Mouse (Mus musculus) retina, embryonic 14.5 days (tissue): ENCODE measurements at regions not wholly inside any gene's neighbourhood (a gene's known extent, or its start where the extent isn't known, plus 50 kb on each side); places are given as distances from the start of the nearest gene placed in this dataset.

ENCODE experiments used
- DNase-seq: peaks from one replicate; pipeline ENCODE4 v3.0.0-alpha.2; 2015; ENCODE audit warnings: low spot score

DNA sequence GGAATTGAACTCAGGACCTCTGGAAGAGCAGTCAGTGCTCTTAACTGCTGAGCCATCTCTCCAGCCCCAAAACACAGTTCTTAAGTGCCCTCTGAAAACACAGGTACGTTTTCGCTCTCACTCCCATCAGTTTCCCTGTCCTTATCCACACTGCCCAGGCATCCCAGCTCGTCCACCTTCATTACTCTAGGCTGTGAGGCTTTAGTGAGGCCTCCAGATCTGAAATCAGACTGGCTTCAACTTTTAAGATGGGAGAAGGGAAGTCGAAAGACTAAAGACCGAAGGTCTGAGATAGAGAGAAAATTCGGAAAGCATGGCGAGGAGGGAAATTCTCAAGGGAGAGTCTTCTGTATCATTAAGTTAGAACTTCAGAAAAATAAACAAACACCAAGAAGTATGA lies 54.8 kb upstream of the Tet2 start:
- DNase-seq = no peak

DNA sequence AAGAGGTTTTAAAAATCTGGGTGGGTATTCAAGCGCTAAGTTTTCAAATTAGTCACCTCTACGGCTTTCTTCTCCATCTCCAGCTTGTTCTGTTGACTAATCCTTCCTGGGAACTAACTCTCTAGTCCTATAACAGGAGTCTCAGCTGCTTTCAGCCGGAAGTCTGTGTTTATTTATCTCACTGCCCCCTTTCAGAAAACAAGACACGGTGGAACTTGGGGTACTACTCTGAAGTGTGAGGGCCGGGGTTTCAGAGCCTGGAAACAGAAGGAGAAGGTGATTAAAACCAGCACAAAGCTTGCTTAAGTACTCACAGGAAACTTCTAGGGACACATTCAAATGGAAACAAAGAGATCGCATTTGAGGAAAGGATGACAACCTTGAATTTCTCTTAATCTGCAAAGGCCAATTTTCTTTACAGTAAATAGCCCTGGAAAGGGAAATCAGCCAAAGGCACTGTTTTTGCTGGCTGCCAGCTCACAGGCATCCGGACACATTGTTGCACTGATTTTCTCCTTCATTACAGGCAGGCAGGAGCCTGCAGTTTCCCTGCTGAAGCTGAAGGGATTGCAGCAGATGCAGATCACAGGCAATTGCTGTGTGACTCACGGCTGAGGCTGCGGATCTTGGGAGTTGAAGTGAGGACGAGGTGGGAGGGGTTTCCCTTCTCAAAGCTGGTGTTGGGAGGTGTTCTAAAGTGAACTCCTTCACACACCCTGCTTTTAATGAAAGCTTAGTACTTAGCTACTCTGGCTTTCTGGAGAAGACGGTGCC lies 55.7 kb upstream of the Tet2 start:
- DNase-seq = peak; percentile 37

DNA sequence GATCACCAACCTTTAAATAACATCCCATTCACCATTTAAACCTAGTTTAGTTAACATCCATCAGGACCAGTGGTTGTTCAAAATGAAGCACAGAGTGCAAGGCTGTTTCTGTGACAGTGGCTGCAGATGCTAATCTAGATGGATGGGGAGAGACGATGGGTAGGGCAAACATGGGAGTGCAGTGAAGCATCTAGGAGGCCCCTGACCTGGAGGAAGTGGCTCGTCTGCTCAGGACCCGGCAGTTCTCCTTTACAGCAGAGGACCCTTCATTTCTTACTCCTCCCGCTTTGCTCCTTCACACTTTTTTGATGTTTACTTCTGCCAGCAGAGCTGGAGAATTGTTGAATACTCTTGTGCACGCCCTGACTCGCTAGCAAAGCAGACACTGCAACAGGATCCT lies 60.5 kb upstream of the Tet2 start:
- no peak for DNase-seq

DNA sequence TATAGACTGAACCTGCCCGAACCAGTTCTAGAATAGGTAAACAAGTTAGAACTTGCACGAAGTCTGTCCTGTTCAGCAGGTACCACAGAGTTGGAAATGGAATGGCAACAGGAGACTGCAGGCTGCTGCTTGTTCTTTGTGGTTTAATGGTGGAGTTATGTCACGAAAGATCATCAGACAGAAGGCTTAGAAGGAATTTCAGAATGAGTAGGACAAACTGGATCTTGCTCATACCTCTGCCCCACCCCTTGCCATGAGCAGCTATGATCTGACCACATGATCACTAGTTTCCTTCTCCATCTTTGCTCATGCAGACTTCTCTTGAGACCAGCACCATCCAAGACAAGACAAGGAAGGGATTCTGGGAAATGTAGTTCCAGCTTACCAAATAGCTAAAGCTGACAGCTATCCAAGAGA lies 63.9 kb upstream of the Tet2 start:
- no peak for DNase-seq

DNA sequence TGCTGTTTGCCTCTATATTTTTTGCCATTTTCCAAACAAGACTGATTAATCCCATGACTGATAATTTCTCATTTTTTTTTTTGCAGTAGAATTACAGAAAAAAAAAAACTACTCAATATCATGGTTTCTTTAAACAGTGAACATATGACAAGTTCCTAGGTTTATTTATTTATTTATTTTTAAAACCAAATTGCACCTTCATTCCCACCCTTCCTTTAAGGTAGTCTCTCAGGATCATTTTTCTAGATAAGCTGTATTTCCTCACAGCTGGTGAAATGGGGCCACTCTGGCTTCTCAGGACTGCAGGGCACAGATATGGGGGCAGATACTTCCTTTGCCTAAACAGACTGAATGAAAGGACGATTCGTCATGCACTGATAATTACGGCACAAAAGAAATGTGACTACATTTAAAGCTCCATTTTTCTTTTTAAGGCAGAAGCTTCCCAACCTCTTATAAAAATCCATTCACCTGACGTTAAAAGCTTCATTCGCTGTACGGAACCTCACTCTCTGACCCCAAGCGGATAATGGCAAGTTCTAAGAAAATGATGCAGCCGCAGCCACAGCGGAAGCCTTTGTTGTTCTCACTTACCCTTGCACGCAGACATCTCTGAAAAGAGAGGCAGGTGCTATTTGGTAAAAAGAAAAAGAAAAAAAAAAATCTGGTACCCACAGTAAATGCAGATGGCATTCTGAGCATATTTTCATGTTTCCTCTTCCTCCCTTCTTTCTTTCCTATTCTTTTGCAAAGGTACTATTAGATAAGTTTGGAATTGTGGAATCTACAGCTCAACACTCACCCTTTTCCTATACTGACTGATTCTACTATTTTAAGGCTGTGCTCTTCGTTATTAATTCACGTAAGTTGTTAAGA lies 69.1 kb upstream of the Tet2 start:
- peak; percentile 47 for DNase-seq

DNA sequence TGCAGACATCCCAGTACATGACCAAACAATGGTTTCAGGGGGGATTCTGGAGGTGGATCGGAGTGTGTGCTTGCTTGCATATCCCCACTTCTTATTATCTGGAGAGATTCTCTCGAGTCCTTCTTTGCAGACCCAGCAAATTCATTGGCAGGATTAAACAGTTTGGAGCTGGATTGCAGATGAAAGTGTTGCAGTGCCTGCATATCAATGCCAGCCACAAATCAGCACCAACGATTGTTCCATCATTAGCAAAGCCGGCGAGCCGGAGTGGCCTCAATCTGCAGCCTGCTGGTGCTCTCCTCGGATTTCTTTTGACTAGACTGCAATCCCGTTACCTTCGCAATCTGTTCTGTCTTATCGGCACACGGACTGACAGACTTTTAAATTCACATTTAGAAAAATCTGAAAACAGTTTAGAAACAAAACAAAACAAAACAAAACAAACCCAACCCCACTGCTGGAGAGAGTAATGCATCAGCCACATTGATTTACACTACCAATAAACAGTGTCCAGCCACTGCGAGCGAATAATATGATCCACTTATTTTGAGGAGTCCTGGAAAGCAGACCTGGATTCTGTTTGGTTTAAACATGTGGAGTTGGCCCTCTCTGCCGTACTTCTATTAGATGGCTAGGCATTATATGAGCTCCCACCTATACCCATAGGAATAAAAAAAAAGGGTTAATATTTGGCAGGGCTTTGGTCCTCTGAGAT lies 69.9 kb upstream of the Tet2 start:
- DNase-seq = peak; percentile 54

DNA sequence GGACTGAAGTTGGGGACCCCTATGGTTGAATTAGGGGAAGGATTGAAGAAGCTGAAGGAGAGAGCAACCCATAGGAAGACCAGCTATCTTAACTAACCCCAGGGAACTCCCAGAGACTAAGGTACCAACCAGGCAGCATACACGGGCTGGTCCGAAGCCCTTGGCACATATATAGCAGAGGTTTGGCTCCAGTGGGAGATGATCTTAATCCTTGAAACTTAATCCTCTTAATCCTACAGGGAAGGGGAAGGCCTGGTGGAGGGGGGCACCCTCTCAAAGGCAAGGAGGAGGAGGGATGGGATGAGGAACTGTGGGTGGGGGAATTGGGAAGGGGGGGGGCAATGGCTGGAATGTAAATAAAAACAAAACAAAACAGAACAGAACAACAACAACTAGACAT lies 72.1 kb upstream of the Tet2 start:
- no peak for DNase-seq

DNA sequence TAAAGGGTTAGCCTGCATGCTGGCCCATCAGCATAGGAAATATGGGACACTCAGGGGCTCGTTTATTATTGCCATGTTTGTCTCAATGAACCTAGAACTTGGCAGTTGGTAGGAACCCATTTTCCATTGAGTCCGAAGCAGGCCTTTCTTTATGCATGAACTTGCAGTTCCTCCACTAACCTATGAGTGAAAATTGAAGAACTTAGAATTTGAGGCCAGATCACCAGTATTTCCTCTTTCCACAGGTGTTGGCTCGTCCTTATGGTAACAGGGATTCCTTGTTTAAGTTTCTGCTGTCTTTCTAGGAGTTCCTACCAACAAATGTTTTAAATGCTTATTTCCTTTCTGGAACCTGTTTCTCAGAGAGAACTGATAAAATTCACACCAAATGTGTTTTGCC lies 73.6 kb upstream of the Tet2 start:
- no peak for DNase-seq

DNA sequence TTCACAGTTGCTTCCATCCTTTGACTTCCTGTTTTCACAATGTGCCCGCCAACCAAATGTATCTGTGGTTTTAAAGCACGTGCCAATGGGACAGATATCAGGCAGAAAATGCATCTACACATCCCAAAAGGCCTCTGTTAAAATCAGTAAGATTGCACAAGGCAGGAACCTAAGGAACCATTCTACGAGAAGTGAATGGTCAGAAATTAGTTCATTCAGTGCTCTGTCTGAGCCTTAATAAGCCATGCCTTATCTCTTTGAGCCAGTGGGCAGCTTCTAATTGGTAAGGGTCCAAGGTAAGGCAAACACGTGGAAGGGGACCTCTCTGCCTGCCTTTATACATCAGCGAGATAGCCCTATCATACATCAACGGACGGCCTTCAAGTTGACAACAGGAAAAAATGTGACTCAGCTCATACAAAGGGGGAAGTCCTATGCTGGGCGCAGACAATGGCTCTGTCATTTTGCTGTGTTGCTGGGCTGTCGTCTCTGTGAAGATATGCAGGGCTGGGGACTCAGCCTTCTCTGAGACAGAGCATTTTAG lies 78.3 kb upstream of the Tet2 start:
- no peak for DNase-seq

DNA sequence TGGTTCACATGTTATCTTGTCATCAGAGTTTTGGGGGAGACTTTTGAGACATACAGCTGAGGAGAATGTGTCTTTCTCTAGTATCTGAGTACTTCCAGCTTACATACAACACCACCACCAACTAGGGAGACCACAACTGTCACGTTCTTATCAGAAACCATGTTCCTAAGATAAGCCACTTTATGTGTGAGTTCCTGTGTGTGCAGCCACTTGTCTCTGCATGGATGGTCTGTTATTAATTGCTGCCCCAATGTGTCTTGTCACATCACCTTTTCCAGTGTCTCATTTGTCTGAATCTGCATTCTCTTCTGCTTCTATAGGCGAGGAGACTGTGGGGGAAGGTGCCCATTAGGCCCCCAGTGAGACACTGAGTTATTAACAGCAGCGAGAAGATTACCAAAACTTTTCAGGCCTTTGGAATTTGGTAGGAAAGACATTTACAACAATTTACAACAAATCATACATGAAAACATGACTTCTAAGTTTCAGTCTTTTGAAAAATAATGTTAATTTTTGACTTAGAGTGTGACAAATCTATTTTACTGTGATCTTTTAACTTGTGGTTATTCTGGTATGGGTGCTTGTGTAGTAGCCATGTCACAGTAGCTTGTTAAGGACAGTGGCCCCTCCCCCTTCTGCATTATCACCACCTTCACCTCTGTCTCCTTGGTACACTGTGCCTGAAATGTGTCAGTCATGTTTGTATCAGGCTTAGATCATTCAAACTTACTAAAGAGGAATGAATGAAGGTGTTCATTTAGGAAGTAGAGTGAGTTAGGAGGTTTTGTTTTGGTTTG lies 79.3 kb upstream of the Tet2 start:
- no peak for DNase-seq

DNA sequence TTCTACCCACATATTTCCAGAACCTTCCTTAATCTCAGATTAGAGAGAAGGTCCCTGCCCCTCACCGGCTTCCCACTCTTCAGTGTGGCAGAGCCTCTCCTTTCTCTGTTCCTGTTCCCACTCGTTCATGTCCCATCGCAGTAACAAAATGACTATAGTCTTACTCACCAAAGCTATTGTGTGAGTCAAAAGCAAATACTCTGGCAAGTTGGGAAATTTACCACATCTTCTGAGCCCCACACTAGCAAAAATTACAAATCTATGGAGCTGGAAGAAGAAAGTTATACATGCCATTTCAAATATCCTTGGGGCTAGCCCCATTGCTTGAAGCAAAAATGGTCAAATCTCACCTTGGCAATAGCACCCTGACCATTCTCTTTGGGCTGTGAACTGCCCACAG lies 80.1 kb upstream of the Tet2 start:
- DNase-seq = no peak

DNA sequence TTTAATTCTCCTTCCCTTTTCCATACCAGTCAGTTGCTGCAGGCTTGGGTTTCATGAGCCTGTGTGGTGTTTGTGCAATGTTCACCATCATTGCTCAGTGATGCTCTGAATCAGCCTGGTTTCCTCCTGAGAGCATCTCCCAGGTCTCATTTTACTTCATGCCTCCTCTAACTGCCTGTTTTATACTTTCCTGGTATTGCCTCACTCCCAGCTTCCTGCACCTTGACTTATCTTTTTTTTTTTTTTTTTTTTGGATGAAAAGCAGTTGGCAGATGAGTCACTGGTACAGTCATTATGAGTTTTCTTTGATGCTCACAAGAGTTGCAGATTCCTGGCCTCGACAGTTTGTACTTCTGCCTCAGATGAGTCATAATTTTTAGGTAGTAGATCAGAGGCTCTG lies 81.5 kb upstream of the Tet2 start:
- DNase-seq = no peak

DNA sequence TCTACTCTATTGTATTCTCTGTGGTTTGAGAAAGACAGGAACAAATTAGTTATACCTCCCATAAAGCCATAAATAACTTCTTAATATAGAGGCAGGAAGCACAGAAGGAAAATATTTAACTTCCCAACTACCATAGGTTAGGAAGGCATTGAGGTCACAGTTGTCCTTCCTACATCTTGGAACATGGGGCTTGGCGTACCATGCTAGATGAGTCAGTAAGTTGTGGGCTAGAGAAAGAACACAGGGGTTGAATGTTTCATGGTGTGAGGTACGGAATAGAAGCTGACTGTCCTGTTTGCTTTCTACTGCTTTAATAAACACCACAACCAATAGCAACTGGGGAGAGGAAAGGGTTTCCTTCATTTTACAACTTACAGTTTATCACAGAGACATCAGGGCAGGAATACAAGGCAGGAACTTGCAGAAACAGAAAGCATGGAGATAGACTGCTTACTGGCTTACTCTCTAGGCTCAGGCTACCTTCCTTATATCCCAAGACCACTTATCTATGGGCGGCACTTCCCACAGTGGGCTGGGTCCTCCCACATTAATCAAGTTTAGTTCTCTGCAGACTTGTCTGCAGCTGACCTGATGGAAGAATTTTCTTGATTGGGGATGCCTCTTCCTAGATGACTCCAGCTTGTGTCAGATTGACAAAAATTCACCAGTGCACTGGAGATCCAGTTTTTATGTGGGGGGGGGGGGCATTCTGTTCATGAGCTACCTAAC lies 82.3 kb upstream of the Tet2 start:
- DNase-seq = no peak

DNA sequence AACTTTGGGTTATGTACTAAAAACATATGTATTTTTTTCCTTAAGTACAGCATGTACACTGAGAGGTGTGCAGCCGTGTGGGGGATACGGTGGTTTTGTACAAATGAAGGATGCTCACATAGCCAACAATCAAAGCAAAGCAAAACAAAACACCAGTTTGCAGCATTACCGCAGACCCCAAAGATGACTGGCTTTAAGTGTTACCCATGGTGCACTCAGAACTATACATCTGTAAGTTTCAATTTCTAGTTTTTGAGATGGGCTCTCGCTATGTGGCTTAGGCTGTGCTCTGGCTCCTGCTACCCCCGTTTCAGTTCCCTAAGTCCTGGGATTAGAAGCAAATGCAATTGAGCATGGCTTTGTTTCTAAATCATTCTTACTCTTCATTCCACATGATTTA lies 89.4 kb upstream of the Tet2 start:
- no peak for DNase-seq

DNA sequence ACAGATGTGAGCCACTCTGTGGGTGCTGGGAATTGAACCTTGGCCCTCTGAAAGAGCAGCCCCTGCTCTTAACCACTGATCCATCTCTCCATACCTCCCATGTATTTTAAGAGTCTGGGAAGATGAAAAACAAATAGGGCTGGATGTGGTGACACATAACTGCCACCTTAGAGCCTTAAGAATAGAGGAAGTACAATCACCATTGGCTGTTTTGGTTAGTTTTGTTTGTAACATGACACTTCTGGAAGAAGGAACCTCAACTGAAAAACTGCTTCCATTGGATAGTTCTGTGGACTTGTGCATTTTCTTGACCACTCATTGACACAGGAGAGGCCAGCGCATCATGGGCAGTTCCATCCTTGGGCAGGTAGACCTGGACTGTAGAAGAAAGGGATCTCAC lies 100.7 kb upstream of the Tet2 start:
- no peak for DNase-seq

DNA sequence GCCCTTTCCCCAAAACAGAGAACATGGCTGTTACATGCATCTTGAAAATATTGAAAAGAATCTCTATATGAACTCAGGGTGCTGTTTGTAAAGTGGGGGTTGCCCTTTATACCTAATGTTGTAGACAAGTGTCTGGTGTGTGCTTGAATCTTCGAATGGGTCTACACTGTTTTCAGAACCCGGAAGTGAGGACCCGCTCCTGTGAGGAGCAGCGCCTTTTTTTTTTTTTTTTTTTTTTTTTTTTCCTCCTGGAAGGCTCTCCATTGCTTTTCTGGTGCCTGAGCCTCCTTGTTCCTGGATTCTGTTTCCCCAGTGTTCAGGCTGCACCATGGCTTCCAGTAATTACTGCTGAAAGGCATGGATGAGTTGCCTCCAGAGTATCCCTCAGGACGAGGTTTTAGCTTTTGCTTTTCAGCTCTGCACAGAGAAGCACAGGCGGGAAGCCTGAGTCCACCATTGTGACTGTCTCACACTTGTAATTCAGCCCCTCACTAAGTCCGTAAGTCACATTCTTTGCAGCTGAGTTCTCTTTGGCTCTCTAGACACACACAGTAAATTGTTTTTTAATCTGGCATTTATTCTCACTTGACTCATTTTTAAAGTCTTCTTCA lies 101.6 kb upstream of the Tet2 start:
- peak; percentile 40 for DNase-seq

DNA sequence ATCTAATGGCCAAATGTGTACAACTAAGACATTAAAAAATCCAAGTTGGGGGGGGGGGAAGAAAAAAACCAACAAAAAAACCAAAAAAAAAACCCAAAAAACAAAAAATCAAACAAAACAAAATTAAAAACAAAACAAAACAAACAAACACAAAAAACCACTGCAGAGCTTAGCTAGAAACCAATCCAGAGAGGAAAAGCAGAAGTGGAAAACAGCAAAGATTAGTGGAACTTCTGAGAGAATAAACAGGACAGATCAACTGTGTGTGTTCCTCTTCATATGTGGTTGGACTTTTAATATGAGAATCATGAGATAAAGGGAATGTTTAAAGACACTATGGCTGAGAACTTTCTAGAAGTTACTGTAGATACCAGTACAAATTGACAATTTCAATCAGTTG lies 105.1 kb upstream of the Tet2 start:
- DNase-seq = no peak

DNA sequence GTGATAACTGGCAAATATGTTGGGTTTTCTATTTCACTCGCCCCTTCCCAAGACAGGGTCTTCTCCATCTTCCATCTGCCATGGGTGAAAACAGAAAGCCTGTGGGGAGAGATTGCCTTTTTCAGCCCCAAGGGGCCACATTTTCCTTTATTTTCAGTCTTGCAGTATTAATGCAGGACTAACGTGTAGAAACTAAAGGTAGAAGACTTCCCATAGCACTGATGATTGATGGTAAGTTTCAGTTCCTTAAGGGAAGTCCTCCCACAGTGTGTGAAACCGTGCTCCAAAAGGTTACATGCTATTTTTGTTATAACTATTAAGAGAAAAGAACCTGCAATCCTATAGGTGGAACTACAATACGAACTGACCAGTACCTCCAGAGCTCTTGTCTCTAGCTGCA lies 107.1 kb upstream of the Tet2 start:
- no peak for DNase-seq

DNA sequence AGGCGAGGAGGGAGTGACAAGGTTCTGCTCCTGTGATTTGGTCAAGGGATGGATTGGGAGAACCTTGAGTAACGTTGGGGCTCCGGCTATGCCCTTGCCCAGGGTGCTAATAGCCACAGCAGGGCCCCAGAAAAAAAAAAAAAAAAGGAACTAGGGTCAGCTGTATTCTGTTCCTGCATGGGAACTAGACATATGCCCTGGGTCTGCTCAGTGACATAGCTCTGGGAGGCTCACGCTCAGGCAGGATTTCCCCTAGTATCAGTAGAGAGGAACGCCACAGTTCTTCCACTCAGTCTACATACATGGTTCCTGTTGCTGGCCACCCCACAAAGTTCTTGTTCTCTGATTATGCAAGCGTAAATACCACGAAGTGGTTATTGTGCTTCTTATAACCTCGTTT lies 114.8 kb upstream of the Tet2 start:
- DNase-seq = no peak

DNA sequence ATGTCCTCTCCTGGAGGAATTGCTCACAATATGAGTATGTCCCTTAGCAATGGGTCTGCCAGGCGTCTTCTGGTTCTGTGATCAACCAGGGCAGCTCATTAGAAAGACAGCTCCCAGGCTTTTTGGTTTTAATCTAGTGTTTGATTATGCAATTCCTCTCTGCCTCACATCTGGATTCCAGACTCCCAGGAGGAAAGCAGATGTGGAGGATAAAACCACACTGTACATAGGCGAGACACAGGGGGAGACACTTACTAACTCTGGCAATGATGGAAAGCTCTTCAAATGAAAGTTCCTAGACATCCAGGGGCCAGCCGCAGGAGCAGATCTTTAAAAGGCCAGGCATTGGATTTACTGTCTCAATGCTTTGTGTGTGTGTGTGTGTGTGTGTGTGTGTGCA lies 116.4 kb upstream of the Tet2 start:
- DNase-seq = no peak

DNA sequence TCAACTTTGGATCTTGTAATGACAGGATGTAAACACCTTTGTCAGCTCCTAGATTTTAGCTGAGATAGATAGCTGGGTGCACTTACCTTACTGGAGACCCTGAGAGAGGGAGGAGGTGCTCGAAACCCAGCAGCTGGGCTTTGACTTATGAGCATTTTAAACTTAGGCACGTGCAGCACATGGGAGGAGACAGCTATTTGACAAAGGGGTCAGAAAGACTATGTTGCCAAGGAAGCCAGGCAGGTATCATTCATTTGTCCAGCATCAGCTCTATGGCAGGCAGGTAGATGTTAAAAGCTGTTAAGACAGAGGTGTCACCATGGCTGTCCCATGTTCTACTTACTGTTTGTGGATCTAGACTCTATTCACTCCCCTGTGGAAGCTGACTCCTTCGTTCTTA lies 120.0 kb upstream of the Tet2 start:
- DNase-seq = no peak
